Mouse (Mus musculus): ENCODE measurements around the gene Stoml2. TPM values are rescaled to one million over a fixed set of nuclear protein-coding genes. Genes with fewer than 3 reads are reported as not detected.

Gene Stoml2
- total RNA-seq, 2 experiments from 2014 or later, result 99.9 to 106 TPM

DNA sequence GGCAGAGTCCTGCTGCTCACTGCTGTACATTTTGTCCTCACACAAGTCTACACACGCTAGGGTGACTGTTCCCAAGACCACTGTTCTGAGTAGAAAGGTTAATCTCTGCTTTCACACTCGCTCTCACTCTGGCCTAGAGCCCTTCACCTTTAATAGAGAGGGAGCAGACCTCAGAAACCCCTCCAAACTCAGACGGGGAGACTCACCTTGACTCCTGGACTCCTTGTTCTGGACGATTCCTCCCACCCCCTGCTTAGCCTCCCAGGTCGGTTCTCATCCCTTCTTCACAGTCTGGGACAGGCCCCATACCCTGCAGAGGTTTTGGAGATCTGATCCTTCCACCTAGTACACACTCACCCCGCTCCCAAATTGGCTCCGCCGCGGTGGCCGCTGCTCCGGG, 8.1 kb upstream of the Stoml2 start:
- DNase-seq, result no peak

DNA sequence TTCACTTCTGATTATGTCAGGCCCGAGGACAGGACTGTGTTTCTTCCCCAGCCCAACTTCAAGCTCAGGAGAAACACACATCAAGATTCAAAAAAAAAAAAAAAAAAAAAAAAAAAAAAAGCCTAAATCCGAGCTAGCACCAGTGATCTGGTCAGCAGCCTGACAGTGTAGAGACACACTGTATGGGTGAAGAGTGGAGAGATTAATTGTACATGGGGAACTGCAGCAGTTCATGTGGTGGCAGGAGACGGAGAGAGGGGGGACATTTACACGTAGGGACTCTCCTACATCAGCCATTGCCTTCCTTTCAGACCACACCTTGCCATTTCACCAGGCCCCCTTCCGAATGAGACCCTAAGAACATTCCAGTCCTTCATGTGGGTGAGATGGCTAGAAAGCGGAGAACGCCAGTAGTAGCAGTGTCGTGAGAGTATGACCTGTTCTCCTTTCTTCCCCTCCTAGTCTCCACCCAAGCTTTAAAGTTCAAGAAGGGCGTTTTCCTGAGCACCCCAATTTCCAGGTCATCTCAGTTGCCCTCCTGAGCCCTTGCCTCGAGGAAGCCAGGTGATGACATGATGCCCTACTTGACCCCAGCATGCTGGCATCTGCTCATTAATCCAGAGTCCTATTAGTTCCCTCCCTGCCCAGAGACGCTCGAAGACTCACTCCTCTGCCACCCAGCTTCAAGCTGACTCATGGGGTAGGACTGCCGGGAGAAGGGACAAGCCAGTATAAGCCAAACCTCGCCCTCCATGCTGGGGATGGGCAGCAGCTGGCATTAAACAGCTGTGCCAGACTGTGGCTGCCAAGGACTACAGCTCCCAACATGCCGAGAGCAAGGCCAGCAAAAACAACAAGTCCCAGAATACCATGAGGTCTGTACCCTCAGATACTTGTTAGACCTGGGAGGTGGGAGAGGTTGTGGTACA, 7.3 kb upstream of the Stoml2 start:
- intact Hi-C loops (cut with DNase I), result loop anchor here (10.0 kb wide), 1 partner anchor 526 kb away; the partner anchor contains the start of genes Creb3 and Tln1
- peak; percentile 54 to 69 for DNase-seq

More for the DNA sequence above, 8.1 kb upstream of the Stoml2 start:
- intact Hi-C loops (cut with DNase I), result loop anchor here (10.0 kb wide), 1 partner anchor 525 kb away; the partner anchor contains the start of genes Creb3 and Tln1

DNA sequence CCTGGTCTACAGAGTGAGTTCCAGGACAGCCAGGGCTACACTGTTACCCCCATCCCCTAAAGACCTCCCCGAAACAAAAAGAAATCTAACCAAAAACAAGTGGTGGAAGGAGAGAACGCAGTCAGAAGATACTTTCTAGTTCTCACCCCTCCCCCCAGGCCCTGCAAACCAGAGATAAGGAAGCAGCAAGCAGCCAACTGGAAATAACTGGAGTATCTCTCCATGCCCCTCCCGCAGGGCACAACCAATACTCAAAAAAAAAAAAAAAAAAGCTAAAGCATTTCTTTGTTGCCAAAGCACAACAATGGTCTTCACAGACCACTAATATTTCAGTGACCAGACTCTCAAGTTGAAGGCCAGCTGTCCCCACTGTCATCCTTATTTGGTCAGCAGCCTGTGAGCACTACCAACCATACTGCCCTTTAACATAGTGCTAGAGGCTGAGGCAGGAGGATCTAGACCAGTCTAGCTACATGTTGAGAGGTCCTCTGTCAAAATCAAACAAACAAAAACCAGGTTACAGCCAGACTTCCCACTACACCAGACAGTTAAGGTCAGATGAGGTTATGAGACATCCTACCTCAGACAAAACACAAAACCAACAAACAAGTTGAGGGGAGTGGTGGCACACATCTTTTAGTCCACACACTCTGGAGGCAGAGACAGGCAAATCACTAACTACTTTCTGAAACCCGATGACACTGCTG, 6.5 kb upstream of the Stoml2 start:
- intact Hi-C loops (cut with DNase I), result loop anchor here (10.0 kb wide), 1 partner anchor 527 kb away; the partner anchor contains the start of genes Creb3 and Tln1
- no peak for DNase-seq

DNA sequence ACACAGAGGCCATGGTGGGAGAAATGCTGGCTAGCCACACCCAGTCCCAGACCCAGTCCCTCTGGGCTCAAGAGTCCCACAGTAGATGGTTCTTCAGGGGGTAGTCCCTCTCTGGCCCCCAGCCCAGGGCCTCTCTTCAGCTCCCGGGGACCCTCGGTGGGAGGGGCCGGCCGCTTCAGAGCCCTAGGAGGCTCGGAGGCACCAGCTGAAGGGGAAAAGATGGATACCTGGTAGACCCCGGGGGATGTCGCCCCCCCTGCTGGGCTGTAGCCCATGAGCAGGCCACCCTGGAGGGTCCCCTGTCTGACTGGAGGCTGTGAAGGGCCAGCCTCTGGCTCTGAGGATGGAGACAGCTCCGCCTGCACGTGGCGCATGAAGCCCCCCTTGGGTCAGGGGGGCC, 4.8 kb upstream of the Stoml2 start:
- no peak for DNase-seq
- intact Hi-C loops (cut with DNase I), result loop anchor here (10.0 kb wide), 1 partner anchor 528 kb away; the partner anchor contains the start of genes Creb3 and Tln1

DNA sequence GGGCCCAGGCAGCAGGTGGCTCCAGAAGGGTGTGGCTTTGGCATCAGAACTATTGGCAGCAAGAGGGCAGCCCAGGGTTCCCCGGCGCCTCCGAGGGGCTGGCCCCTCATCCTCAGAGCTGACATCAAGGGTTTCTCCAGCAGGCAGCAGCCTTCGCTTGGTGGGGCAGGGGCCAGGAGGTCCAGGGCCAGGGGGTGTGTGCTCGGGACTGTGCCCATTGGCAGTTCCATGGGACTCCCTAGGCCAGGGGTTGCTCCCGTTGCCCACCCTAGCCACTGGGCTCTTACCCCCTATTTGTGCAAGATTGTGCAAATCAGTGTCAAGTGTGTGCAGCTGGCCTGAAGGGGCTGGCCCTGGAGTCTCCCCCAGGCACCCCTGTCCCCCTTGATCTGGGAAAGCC, 4.3 kb upstream of the Stoml2 start:
- intact Hi-C loops (cut with DNase I), result loop anchor here (10.0 kb wide), 1 partner anchor 529 kb away; the partner anchor contains the start of genes Creb3 and Tln1
- DNase-seq, result no peak

DNA sequence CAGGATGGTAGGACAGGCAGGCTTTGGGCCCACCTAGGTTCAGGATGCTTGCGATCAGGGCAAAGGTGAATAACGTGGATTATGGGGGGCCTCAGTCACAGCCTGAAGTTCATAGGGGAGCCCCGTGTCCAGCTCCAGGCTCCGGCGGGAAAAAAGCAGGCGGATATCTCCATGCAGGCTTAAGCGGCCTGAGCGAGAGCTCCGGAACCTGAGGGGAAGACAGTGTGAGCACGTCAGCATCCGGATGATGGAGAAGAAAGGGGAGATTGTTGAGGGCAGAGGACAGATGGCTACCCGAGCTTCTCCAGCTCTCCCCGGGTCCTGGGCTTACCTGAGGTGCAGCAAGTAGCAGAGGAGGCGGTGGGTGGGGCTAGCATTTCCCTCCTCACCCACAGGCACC, 2.0 kb upstream of the Stoml2 start:
- no peak for DNase-seq
- intact Hi-C loops (cut with DNase I), result loop anchor here (10.0 kb wide), 1 partner anchor 531 kb away; the partner anchor contains the start of genes Creb3 and Tln1

DNA sequence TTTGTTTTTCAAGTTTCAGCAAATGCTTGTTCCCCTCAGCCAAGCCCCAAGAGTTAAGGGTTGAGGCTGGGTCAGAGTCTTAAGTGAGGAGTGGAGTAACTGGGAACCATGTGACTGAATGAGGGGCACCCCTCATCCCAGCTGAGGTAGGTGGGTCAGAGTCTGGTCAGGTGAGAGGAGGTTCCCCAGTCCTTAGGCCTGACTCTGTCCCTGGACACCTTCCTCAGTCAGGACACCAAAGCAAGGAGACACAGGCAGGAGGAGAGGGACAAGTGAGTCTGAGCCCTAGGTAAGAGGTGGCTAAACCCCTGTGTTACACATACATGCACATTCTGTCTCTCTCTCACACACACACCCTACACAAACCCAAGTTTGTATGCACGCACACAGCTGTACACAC, 991 bp upstream of the Stoml2 start:
- intact Hi-C loops (cut with DNase I), result loop anchor here (10.0 kb wide), 1 partner anchor 532 kb away; the partner anchor contains the start of genes Creb3 and Tln1
- DNase-seq, result no peak

DNA sequence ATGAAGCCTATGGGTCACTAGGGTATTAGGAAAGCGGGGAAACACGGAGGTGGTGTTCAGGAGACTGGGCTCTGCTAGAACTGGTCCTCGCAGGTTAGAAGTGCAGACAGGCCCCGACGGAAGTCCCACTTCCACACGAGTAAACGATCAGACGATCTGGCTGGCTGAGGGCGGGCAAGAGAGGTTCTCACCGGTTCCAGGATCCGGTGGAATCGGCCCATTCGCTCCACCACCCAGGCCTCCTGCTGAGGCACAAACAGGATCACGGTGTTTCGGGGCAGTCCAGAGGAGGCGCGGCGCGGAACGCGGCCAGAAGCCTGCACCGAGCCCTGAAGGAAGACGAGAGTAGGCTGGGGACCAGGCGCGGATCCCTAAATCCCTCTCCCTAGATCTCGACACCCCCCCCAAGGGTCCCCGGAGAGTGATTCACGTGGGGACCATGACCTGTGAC, 705 bp downstream of the Stoml2 start:
- DNase-seq, result no peak
- intact Hi-C loops (cut with DNase I), result loop anchor here (10.0 kb wide), 1 partner anchor 534 kb away; the partner anchor contains the start of genes Creb3 and Tln1

DNA sequence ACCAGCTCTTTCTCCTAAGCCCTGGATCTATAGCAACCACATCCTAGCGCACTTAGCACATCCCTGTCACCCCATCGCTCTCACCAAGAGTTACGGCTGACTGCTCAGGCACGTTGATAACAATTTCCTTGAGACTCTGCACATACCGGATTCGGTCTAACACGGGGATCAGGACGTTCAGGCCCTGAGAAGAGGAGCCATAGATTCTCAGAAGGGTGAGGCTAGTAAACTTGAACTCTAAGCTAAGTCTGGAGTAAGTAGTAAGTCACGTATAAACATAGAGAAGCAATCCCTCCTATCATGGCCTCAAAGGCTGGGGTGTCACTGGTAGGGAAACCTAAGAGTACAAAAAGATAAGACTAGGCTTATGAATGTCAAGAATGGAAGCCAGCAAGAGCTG, 1.2 kb downstream of the Stoml2 start:
- intact Hi-C loops (cut with DNase I), result loop anchor here (10.0 kb wide), 1 partner anchor 534 kb away; the partner anchor contains the start of genes Creb3 and Tln1
- DNase-seq, result no peak

DNA sequence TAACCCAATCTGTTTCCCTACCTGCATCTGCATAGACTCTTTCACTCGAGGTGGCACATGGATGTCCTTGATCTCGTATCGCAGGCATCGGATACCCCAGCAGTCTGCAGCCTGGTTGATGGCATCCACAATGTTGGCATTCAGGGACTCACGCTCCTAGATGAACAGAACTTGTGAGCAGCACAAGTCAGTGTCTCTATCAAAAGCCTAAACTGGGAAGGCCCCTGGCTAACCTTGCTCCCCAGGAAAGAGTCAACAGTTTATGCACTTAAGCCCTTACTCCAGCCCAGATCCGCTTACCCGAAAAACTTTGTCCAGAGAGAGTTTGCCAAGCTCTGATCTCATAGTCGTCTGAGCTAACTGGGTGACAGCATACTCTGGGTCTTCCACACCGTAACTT, 1.8 kb downstream of the Stoml2 start:
- intact Hi-C loops (cut with DNase I), result loop anchor here (10.0 kb wide), 1 partner anchor 535 kb away; the partner anchor contains the start of genes Creb3 and Tln1
- DNase-seq, result no peak

DNA sequence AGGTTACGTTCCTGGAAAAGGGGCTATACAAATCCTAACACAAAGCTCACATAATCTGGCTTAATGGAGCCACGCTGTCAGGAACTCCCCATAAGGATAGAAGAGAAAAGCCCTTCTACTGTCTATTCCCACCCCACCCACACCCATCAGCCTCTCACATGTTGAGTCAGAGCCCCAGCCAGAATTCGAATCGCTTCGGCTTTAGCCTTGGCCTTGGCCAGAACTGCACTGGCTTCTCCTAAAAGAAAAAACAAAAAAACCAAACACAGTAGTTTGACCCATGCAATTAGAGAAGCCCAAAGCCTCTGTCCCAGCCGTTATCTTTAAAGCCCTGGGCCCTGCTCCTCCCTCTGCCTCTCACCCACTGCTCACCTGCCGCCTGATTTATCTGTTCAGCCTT, 2.4 kb downstream of the Stoml2 start:
- DNase-seq, result no peak
- intact Hi-C loops (cut with DNase I), result no loop called here

DNA sequence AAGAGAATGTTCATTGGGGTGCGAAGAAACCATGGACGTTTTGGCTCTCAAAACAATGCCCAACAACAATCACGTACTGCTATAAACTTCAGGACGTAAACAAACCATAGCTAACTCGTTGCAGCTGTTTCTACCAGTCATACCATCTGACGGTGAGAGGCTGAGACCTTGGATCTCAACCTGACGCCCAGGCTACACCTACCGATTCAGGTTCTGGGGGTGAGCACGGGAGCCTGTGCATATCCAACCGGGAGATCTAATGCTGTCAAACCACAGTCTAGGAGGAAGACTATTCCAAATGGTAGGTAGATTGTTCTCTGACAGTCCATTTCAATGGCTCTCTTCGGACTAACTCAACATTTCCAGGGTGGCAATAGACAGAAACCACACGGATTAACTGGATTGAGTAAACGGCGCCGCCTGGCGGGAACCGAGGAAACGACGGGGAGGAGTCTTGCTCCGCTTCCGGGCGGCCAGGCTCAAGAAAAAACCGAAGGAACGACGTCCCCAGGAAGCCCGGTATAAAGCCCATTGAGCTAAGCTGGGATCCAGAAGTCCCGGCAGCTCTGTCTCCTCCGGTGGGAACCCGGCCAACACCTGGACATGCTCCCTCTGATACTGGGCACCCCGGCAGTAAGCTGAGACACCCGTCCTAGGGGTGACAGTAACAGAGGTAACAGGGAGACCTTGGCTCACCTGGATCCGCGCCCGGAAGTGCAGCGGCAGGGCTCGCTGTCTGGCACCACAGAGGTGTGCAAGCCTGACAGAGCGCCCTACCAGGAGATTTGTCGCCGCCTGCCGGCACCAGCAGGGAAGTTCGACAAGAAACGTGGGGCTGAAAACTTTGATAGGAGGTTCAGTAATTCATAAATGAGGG, 6.2 kb downstream of the Stoml2 start, which contains the start of gene Pigo:
TSS of gene Pigo (minus strand) at position 736 of the 877 bp plus-strand sequence.
- intact Hi-C loops (cut with DNase I), result loop anchor here (1.0 kb wide), 1 partner anchor 20 kb away; no protein-coding TSS in a partner anchor
- peak; percentile 96 to 98 for DNase-seq

DNA sequence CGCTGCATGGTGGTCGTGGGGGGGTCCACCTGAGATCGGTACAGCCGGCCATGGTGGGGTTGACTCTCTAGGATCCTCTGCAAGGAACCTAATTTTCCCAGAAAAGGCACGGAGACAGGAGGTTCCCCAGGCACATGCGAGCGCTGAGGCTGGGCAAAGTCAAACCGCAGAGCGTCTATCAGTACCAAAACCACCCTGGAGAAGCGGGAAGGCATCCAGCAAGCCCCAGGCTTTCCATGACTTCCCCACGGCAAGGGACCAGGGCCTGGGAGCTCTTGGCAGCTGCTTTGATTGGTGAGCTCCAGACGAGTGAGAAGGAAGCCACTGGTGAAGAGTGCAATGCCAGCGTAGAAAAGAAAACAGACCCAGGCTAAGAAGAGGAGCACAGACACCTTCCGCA, 6.8 kb downstream of the Stoml2 start:
- intact Hi-C loops (cut with DNase I), result loop anchor here (1.0 kb wide), 1 partner anchor 19 kb away; no protein-coding TSS in a partner anchor

DNA sequence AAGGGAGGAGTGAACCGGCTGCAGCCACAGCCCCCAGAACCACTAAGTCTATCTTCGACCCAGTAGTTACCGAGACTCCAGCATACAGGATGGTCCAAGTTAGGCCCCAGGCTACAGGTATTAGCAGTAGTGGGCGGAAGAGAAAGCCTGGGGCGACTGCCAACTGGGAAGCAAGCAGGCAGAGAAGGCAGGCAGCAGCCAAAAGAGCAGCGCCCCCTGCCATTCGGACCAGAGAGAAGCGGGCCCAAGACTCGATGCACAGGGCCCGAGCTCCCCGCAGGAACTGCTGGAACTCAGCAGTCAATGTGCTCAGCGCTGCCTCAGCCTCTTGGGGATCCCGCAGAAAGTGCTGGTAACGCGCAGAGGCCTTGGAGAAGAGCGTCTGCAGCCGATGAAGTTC, 10.2 kb downstream of the Stoml2 start:
- no peak for DNase-seq
- intact Hi-C loops (cut with DNase I), result no loop called here

More for the DNA sequence above, 6.8 kb downstream of the Stoml2 start:
- DNase-seq, result no peak

DNA sequence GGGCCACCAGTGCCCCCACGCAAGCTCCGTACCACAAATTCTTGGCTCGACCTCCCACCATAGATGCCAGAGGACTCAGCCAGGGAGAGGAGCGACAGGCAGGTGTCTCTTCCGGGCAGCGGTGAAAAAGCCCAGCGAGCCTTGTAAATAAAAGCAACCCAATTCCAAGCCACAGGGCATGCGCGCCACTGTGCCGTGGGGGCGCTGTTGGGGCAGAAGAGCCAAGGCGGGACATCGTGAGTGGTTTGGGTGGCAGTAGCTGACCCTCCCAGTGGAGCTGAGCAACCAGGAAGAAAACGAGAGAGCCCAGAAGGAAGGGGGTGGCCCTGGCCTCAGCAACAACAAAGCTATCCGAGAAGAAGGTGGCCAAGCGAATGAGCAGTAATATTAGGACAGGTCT, 10.6 kb downstream of the Stoml2 start:
- intact Hi-C loops (cut with DNase I), result no loop called here
- DNase-seq, result no peak

DNA sequence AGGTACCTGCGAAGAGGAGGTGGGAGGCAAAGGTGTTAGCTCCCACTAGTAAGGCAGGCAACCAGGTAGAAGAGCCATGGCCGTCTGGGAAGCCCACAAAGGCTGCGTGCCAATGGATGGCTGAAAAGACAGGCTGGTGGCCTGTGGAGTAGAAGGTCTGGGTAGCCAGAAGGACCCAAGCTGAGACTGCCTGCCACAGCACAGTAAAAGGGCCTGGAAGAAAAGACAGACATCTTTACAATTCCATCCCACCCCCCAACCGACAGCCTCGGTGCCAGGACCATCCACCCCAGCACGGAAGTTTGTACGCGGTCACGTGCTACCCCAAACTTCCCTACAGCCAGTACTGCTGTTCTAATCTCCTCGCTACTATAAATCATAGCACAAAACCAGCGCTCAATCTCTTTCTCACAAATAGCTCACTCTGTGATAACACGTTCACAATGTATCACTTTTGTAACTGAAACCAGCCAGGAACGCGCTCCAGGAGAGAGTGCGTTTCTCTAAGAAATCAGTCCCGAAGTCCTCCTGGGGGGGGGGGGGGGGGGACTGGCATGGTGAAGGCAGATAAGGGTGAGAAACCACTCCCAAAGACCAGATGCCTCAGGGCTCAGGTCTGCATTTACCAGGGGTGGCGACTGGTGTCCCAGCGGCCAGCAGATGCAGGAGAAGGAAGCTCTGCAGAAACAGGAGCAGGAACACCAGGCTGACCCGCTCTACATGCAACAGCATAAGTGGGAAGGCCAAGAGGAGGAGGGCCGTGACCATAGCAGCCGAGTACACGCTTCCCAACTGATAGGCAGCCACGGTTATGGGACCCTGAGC, 11.7 kb downstream of the Stoml2 start:
- DNase-seq, result peak in 1 of 2 experiments; percentile 38
- intact Hi-C loops (cut with DNase I), result no loop called here

DNA sequence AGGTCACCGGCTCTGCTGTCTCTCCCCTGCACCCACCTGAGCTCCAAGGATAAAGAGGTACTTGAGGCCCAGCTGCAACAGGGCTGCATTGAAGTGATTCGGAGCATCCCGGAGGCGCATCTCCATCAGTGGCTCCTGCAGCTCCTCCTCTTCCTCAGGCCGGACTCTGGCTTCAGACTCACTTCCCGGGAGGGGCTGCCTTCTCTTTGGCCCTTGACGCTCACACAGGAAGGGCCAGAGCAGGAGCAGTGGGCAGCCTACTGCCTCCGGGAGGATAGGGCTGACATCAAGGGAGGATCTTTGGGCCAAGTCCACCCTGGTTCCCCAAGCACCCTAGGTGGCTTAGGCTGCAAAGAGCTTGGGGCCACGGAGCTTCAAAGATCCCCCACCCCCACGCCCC, 12.3 kb downstream of the Stoml2 start:
- intact Hi-C loops (cut with DNase I), result no loop called here
- no peak for DNase-seq

DNA sequence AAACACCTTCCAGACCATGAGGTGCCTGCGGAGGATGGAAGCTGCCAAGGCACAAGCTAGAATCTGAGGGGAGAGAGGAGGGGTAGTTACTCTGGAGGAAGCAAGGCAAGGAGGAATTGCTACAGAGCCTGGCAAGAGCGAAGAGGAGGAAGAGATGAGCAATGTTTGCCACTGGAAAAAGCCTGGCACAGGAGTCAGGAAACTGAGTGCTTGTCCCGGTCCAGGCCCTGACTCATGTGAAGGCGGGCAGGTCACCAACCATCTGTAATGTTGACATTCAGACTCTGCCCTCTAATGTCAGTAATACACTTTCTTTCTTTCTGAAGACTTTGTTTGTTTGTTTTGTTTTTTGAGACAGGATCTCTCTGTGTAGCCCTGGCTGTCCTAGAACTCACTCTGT, 13.4 kb downstream of the Stoml2 start:
- no peak for DNase-seq
- intact Hi-C loops (cut with DNase I), result no loop called here

DNA sequence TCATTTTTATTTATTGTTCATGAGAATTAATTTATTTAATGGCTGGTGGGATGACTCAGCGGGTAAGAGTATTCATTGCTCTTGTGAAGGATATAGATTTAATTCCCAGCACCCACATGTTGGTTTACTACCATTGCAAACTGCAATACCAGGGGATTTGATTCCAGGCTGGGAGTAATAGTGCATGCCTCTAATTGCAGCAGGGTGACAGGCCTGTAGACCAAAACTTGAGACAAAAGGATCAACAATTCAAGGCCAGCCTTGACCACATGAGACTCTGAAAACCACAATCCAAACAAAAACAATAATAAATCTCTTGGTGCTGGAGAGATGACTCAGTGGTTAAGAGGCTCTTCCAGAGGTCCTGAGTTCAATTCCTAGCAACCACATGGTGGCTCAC, 19.4 kb downstream of the Stoml2 start:
- intact Hi-C loops (cut with DNase I), result no loop called here
- no peak for DNase-seq

Data from heart, postnatal 10 days (tissue).